Mouse (Mus musculus): Measurements from ENCODE around the gene Cyb5r1.

Cyb5r1 gene

DNA sequence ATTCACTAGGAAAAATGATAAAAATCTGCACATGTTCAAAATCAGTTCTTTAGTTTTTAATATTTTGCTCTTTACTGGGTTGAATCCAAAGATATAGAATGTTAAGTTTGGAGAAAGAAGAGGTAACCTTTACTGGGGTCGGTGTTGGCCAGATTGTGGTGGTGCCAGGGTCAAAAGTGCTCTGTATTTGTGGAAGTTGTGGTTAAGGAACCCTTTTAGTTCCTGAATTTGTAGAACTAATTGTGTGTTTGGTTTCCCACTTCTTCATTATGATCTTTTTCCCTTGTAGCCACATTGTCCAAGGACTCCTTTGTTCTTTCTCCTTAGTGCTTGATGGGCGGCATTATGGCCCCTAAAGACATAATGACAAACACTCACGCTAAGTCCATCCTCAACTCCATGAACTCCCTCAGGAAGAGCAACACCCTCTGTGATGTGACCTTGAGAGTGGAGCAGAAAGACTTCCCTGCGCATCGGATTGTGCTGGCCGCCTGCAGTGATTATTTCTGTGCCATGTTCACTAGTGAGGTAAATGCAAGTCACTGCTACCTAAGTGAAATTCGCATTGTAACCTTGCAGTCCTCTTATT lies 52.9 kb downstream of the Cyb5r1 start:
- in situ Hi-C loops (cut with MboI; ENCODE audit: low sequenced_read_pairs), result no loop called here

GRCm38 (mm10) chr1:134460294-134461284 lies 55.2 kb downstream of the Cyb5r1 start:
- in situ Hi-C loops (cut with MboI; ENCODE audit: low sequenced_read_pairs), result no loop called here
